Mouse (Mus musculus) C2C12 (cell line): Measurements from ENCODE around the gene Kcnma1. TPM values are rescaled to one million over a fixed set of nuclear protein-coding genes. Genes with fewer than 3 reads are reported as not detected.

Source experiments
- H3K27me3 ChIP-seq: one replicate; pipeline ENCODE4 v1.6.1; 2011; ENCODE audit not compliant: control insufficient read depth, insufficient read depth, insufficient read length
- H3K36me3 ChIP-seq: one replicate; pipeline ENCODE4 v1.6.1; 2011; ENCODE audit not compliant: control insufficient read depth, insufficient read depth
- H3K4me3 ChIP-seq: one replicate; pipeline ENCODE4 v1.5.1; 2011; ENCODE audit warnings: mild to moderate bottlenecking, control low read depth; ENCODE audit not compliant: poor library complexity, insufficient read depth, severe bottlenecking
- H3K79me2 ChIP-seq: one replicate; pipeline ENCODE4 v1.6.1; 2011; ENCODE audit not compliant: control insufficient read depth, insufficient read depth
- H3K79me3 ChIP-seq: one replicate; pipeline ENCODE4 v1.6.1; 2011; ENCODE audit warnings: low read depth, control low read depth
- H3ac ChIP-seq: one replicate; pipeline ENCODE3; 2011; ENCODE audit warnings: low read depth; ENCODE audit not compliant: control insufficient read depth, insufficient read length
- CEBPB ChIP-seq: IDR thresholded peaks from one replicate; pipeline ENCODE4 v1.6.1; 2011; ENCODE audit warnings: low read depth, mild to moderate bottlenecking, control low read depth, moderate library complexity
- CTCF ChIP-seq: IDR thresholded peaks from one replicate; pipeline ENCODE4 v1.5.1; 2011; ENCODE audit not compliant: control insufficient read depth, insufficient read depth, insufficient read length
- FOSL1 ChIP-seq: IDR thresholded peaks from one replicate; pipeline ENCODE4 v1.8.0; 2011; ENCODE audit warnings: mild to moderate bottlenecking, low read length; ENCODE audit not compliant: poor library complexity, insufficient read depth, severe bottlenecking
- MAX ChIP-seq: IDR thresholded peaks from one replicate; pipeline ENCODE4 v1.6.1; 2011; ENCODE audit warnings: mild to moderate bottlenecking, control low read depth
- MYOD1 ChIP-seq: IDR thresholded peaks from one replicate; pipeline ENCODE4 v1.6.1; 2011; ENCODE audit warnings: low read depth; ENCODE audit not compliant: control insufficient read depth, insufficient read length
- MYOG ChIP-seq: IDR thresholded peaks from one replicate; pipeline ENCODE4 v1.6.1; 2011; ENCODE audit not compliant: control insufficient read depth, insufficient read length; ENCODE audit errors: extremely low read depth
- USF1 ChIP-seq: IDR thresholded peaks from one replicate; pipeline ENCODE4 v1.6.1; 2011; ENCODE audit warnings: low read depth, mild to moderate bottlenecking, control low read depth, moderate library complexity
- polyA plus RNA-seq: library from polyadenylated mRNA; unstranded; fragments of >200 nt; fragmentation: generic; extraction: Trizol; gene quantifications from one replicate; pipeline ENCODE4 v1.2.1, GENCODE M21; 2012; ENCODE audit warnings: missing spikeins

Gene Kcnma1
- polyA plus RNA-seq, 1 experiment = not detected

DNA sequence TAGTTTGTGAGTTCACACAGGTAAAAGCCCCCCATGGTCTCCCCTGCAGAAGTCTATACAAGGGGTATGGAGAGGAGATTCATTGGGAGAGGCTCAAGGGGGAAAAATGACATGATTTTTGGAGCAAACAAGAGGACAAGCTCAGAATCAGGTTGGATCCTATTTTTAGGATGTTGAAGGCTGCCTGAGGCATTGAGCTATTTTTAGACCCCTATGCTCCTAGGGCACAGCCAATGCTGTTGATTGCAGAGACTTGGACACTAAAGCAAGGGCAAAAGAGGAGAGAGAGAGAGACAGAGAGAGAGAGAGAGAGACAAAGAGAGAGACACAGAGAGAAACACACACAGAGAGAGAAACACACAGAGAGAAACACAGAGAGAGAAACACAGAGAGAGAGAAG is 770.4 kb downstream of the Kcnma1 start:
- TF ChIP-seq MAX (no peak), CTCF (no peak), FOSL1 (no peak), USF1 (no peak), CEBPB (no peak), MYOG (no peak), MYOD1 (no peak)
- H3K4me3 ChIP-seq = no peak overlapping the region
- H3K79me2 ChIP-seq = no peaks in the 10 kb centered on the region

More for the DNA sequence above, 770.4 kb downstream of the Kcnma1 start:
- Histone ChIP-seq H3K36me3 (no peaks in the 10 kb centered on the region), H3K27me3 (no peaks in the 10 kb centered on the region), H3K79me3 (no peaks in the 10 kb centered on the region), H3ac (no peak overlapping the region)

Other genes starting within 250 kb of the Kcnma1 start
- 59.6 TPM for gene Dlg5, start 231.4 kb upstream of the Kcnma1 start, polyA plus RNA-seq